Mouse (Mus musculus) urinary bladder, adult 18-20 months (tissue): ENCODE results near the gene Il18bp.
A peak's percentile ranks its signal among the peaks of the same experiment; 100 is the strongest.

Experiments used
- DNase-seq, 2 experiments: peaks; one replicate each; pipeline ENCODE4 v3.0.0; 2022; ENCODE audit warnings: low spot score in 2 of 2, mixed read lengths in 2 of 2

The Il18bp gene

GRCm38 (mm10) chr7:102006520-102006919 lies 12.0 kb downstream of the Il18bp start:
- no peak for DNase-seq

DNA sequence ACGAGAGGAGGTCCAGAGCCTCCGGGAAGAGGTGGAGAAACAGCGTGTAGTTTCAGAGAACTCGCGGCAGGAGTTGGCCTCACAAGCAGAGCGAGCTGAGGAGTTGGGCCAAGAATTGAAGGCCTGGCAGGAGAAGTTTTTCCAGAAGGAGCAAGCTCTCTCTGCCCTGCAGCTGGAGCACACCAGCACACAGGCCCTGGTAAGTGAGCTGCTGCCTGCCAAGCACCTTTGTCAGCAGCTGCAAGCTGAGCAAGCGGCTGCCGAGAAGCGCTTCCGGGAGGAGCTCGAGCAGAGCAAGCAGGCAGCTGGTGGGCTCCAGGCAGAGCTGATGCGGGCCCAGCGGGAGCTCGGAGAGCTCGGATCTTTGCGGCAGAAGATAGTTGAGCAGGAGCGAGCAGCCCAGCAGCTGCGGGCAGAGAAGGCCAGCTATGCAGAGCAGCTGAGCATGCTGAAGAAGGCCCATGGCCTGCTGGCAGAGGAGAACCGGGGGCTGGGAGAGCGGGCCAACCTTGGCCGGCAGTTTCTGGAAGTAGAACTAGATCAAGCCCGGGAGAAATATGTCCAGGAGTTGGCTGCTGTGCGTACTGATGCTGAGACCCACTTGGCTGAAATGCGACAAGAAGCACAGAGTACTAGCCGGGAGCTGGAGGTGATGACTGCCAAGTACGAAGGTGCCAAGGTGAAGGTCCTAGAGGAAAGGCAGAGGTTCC lies 17.4 kb downstream of the Il18bp start:
- DNase-seq, result peak in 1 of 2 experiments; percentile 26

DNA sequence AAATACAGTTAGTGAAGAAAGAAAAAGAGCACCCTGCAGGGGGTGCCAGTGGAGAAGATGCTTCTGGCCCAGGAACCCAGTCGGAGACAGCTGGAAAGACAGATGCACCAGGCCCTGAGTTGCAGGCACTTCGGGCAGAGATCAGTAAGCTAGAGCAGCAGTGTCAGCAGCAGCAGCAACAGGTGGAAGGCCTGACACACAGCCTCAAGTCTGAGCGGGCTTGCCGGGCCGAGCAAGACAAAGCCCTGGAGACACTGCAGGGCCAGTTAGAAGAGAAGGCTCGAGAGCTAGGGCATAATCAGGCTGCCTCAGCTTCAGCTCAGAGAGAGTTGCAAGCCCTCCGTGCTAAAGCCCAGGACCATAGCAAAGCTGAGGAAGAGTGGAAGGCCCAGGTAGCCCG lies 18.2 kb downstream of the Il18bp start:
- no peak for DNase-seq

GRCm38 (mm10) chr7:101999461-102000151 lies 18.9 kb downstream of the Il18bp start:
- no peak for DNase-seq

DNA sequence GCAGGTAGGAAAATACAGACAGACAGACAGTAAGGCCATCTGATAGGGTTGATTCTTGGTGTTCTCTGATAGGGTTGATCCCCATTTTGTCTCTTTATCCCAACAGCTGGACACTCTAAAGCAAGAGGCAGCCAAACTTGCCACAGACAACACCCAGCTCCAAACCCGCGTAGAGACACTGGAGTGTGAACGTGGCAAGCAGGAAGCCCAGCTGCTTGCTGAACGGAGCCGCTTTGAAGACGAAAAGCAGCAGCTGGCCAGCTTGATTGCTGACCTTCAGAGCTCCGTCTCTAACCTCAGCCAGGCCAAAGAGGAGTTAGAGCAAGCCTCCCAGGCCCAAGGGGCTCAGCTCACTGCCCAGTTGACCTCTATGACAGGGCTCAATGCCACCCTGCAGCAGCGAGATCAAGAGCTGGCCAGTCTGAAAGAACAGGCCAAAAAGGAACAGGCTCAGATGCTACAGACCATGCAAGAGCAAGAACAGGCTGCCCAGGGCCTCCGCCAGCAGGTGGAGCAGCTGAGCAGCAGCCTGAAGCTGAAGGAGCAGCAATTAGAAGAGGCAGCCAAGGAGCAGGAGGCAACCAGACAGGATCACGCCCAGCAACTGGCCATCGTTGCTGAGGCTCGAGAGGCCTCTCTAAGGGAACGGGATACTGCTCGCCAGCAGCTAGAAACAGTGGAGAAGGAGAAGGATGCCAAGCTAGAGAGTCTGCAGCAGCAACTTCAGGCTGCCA lies 20.1 kb downstream of the Il18bp start:
- DNase-seq, result peak; percentile 75 to 80

DNA sequence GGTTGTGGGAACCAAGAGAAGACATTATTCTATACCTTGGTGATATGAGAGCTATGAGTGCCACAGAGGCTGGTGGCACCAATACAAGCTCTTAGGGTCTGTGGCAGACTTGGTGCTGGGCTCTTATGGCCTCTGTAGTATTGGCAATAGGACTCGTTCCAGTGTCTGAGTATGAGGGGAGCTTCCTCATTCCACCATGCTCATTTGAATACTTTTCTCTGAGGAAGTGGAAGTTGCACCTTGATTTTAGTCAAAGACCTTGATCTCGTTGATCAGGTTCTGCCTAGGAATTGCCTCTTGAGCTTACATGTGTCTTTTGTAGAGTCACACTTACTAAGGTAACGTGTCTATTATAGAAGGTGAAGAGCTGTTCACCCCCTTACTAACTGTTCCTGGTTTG lies 24.2 kb downstream of the Il18bp start:
- no peak for DNase-seq

GRCm38 (mm10) chr7:101985081-101985480 lies 33.4 kb downstream of the Il18bp start:
- no peak for DNase-seq

DNA sequence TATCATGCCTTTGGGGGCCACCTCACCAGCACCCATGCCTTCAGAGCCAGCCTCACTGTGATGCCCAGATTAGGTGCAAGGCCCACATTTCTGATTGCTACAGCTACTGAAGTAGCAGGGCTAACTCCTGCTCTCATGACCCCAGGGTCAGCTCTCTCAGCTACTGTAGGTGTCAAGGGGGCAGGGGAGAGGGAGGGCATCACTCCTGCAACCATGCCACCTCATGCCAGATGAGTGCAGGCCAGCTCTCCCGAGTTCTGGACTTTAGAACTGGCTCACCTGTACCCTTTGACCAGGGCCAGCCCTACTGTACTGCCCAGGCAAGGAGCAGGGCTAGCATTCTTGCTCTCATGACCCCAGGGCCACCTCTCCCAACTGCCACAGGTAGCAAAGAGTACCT lies 35.8 kb downstream of the Il18bp start:
- DNase-seq, result no peak

DNA sequence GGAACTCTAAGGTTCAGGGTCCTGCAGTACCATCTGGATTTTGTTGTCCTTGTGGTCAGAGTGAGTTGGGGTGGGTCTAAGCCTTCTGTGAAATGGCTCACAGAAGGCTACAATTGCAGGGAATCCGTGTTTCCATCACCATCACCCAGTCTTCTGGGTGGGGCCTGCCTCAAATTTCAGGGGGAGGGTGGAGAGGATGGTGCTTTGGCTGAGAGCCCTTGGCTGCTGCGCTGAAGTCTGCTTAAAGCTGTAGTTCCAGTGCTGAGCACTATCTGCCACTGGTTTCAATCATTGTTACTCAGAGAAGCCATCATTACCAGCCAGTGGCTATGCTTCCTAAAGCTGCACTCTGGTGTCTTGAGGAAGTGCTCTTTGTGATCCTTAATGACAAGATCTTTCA lies 44.0 kb downstream of the Il18bp start:
- peak in 1 of 2 experiments; percentile 41 for DNase-seq

DNA sequence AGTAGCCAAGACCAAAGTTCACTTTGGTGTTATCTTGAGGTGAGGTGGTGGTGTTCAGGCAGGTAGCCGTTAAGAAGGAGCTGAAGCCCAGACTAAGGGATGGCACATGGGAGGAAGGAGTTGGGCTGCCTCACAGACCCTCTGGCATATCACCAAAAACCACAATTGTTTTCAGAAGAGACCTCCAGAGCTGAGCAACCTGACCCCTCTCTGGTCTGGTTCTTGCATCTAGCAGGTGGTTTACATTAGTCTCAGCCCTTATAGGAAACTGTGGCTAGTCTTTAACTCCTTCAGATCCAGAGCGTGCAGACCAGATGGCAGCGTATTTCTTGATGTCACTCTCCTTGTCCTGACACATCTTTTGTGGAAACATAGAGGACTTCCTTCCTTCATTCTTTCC lies 44.8 kb downstream of the Il18bp start:
- no peak for DNase-seq

- no peak for DNase-seq
Measured at GRCm38 (mm10) chr7:101971721-101972120, 46.8 kb downstream of the Il18bp start.

GRCm38 (mm10) chr7:101970821-101971461 lies 47.5 kb downstream of the Il18bp start:
- peak; percentile 62 to 76 for DNase-seq

DNA sequence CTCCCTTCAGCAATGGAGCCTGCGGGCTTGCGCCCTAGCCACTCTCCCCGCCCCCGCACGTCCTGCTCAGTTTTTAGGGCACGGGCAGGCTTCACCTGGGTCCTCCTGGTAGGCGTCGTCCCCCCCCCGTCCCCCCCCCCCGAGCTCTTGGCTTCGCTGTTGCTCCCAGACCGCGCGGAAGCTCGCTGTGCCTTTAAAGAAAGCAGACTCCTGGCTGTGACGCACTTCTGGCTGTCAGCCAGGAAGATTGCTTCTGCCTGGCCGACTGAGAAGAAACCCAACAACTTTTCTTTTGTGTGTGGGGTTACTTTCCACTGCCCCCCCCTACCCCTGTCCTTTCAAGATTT lies 48.1 kb downstream of the Il18bp start:
- DNase-seq, result peak in 1 of 2 experiments; percentile 88

- DNase-seq, result peak; percentile 80 to 87
Measured at GRCm38 (mm10) chr7:101969694-101970428, 48.6 kb downstream of the Il18bp start.

DNA sequence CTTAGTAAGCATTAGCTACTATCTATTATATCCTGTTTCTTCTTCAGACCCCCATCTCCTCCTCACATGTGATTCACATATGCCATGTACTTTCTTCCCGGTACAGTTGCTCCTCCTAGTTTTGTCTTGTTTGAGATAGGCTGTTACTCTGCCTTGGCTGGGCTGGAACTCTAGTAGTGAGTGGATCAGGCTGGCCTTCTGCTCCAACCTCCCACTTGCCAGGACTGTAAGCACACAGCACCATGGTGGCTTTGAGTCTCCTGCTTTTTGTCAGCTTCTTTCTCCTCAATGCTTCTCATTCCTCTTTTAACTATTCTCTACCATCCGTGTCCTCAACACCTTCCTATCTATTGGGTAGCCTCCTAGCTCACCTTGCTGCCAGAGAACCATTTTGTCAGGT lies 49.7 kb downstream of the Il18bp start:
- no peak for DNase-seq

DNA sequence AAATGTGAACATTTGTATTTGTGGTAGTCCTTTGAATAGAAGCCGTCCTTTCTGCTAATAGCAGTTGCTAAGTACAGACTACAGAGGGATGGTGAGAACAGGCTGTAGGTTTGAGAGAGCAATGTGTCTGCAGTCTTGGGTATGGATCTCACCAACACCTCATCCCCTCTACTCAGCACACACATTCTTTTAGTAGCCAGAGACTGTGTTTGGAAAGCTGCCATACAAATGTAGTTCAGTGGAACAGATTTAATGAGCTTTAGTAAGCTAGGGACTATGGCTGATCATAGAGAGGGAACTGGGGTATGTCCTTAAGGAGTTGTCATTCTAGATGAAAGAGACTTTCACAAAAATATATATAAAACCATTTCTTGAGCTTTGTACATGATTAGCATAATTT lies 51.2 kb downstream of the Il18bp start:
- DNase-seq, result no peak

- no peak for DNase-seq
Measured at GRCm38 (mm10) chr7:101965606-101966005, 52.9 kb downstream of the Il18bp start.
